Mouse (Mus musculus) kidney, adult 2 months (tissue): Measurements from ENCODE around the gene Klk1b24.
"Not testable (repeated sequence)": the region's sequence is repeated elsewhere in the genome, so short reads cannot be mapped to it uniquely, and the experiment has no call there.

Experiments used
- CTCF ChIP-seq: fragments of 200-500 bp; conservative IDR thresholded peaks from 2 replicates; pipeline ENCODE4 v1.5.1; 2011; ENCODE audit warnings: low read depth, mild to moderate bottlenecking, control low read depth, low read length, moderate library complexity, mixed read lengths; ENCODE audit not compliant: insufficient read depth, insufficient read length
- POLR2A ChIP-seq: fragments of 200-500 bp; IDR thresholded peaks from one replicate; pipeline ENCODE4 v1.6.1; 2011; ENCODE audit warnings: low read depth, low read length, control low read depth

DNA sequence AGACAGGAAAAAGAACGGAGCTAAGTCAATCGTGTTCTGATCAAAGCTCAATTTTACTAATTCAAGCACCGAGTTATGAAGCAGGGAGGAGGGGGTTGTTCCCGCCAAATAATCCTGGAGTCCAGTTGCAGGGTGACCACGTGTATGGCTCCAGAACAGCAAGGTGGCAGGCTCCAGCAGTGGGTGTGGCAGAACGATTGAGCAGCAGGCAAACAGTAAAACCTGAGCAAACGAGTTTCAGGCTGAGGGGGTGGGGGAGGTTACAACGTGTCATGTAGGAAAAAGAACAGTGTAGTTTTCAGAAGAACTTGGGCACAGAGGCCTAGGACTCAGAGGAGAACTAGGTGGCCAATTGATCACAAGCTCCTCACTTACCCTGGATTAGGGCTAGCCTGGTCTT lies 1.5 kb upstream of the Klk1b24 start:
- not testable (repeated sequence) for TF ChIP-seq POLR2A, CTCF
